Mouse (Mus musculus): Measurements from ENCODE around the gene Grin2d.
"Not testable (repeated sequence)": the region's sequence is repeated elsewhere in the genome, so short reads cannot be mapped to it uniquely, and the experiment has no call there.

Gene Grin2d

GRCm38 (mm10) chr7:45898125-45898524, 19.9 kb upstream of the Grin2d start:
- intact Hi-C loops (cut with DNase I): not testable (repeated sequence)

GRCm38 (mm10) chr7:45897258-45897757, 19.1 kb upstream of the Grin2d start:
- intact Hi-C loops (cut with DNase I): no loop called here

DNA sequence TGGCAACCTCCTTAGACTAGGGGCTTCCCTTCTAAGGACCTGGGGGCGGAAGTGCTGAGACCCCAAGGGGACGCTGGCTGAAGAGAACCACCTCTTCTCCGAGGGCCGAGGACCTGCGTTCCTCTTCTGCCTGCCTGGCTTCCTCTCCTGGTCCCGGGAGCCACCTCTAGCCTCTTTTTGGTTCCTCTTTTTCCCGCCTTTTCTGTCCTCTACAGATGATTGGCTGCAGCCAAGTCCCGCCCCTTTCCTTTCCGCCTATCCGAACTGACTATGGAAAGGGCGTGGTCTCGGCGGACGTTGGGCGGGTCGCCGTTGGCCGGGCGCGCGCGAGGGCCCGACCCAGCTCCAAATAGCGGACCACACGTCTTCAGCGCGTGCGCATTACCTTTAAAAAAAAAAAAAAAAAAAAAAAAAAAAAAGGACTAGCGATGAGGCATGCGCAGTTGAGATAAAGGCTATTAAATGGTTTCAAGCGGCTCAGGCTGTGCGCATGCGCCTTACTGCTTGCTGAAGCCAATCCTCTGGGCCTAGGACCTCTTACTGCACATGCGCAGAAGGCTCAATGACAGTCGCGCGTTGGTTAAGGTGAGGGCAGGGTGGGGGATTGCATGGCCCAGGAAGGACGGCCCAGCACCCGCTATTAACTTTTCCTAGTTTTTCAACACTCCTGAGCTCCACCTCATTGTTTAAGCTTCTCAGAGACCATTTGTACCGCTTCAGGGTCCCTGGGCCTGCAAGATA, 18.5 kb upstream of the Grin2d start, which contains the start of the genes Syngr4 and Tmem143:
Gene Syngr4, minus strand, starts transcription at position 198 of the 741 bp plus-strand sequence.
Gene Tmem143, plus strand, starts transcription at position 425 of the 741 bp plus-strand sequence.
- intact Hi-C loops (cut with DNase I): no loop called here

DNA sequence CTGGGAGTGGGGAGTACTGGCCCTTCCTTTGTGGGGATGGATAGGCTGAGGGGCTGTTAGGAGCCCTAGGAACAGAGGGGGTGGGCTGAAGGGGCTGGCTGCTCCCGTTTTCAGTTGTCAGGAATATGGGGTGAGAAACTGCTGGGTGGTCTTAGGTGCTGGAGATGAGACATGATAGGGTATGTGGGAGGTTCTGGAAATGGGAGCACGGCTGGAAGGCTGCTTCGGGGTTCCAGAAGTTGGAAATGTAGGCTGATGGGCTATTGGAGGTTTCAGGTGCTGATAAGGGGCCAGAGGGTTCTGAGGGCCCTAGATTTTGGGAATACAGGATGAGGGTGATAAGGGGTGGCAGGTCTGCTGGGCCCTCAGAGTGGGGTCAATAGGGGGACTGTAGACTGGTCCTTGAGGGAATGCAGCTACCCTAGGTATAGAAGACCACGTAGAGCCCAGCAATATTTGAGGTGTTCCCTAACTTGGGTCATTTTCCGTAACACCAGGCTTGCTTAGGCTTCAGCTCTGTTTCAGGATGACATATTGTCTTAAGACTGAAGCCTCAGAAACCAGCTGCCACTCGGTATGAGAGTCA, 17.8 kb upstream of the Grin2d start:
- intact Hi-C loops (cut with DNase I): no loop called here

DNA sequence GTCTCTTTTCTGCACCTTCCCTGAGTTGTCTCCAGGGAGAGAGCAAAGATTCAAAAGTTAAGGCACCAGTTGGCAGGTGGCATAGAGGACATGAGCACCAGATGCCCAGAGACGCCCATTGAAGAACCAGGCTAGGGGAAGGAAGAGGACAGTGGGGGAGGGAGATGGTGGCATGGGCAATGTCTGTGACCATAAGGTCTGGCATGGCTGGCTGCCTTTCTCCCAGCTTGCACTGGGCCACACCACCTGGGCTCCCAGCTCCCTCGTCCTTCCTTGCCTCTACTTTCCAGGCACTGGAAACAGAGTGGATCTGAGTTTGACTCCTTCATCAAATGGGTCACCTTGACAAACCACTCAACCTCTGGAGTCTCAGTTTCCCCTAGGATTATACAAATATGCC, 14.5 kb upstream of the Grin2d start:
- intact Hi-C loops (cut with DNase I): no loop called here

DNA sequence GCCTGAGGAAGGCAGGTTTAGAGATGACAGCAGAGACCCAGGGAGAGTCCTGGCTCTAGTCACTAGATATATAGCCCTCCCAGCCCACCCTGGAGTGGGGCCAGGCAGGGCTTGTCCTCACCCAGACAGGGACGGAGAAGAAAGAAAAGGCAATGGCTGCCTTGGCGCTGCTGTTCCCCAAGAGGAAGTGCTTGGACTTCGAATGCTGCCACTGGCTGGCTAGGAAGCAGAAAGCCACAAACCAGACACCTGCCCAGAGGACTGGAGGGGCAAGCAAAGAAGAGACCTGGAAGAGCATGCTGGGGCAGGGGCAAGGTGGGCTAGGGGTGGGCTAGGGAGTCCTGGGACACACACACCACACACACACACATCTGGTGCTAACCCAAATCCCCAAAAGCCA, 9.1 kb upstream of the Grin2d start:
- intact Hi-C loops (cut with DNase I): no loop called here

DNA sequence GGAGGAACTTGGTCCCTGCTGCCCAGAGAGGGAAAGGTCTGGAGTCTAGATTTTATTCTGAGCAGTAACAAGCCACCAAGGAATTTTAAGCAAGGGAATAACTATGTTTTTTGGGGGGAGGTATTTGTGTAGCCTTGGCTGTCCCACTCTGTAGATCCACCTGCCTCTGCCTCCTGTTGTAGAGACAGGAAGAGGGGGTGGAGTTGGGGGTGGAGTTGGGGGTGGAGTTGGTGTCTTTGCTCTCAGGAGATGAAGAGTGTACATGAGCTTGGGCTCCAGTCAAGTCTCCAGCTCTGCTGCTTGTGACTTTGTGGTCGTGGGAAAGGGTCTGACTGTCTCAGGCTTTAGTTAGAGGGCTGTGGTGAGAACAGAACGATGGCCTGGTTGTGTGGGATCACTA, 2.8 kb upstream of the Grin2d start:
- intact Hi-C loops (cut with DNase I): no loop called here

DNA sequence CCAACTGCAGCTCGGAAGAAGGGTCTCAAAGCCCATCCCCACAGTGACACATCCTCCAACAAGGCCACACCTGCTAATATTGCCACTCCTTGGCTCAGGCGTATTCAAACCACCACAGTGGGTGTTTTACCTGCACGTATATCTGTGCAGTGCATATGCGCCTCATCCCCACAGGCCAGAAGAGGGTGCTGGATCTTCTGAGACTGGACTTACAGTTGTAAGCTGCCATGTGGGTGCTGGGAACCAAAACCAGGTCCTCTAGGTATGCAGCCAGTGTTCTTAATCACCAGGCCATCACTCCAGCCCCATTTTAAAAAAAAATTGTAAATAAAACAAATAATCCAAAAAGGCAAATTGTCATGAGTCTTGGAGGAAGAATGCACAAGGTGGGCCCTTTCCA, 2.4 kb upstream of the Grin2d start:
- intact Hi-C loops (cut with DNase I): no loop called here

- intact Hi-C loops (cut with DNase I): no loop called here
Observed at GRCm38 (mm10) chr7:45876895-45877294, 1.3 kb downstream of the Grin2d start.

DNA sequence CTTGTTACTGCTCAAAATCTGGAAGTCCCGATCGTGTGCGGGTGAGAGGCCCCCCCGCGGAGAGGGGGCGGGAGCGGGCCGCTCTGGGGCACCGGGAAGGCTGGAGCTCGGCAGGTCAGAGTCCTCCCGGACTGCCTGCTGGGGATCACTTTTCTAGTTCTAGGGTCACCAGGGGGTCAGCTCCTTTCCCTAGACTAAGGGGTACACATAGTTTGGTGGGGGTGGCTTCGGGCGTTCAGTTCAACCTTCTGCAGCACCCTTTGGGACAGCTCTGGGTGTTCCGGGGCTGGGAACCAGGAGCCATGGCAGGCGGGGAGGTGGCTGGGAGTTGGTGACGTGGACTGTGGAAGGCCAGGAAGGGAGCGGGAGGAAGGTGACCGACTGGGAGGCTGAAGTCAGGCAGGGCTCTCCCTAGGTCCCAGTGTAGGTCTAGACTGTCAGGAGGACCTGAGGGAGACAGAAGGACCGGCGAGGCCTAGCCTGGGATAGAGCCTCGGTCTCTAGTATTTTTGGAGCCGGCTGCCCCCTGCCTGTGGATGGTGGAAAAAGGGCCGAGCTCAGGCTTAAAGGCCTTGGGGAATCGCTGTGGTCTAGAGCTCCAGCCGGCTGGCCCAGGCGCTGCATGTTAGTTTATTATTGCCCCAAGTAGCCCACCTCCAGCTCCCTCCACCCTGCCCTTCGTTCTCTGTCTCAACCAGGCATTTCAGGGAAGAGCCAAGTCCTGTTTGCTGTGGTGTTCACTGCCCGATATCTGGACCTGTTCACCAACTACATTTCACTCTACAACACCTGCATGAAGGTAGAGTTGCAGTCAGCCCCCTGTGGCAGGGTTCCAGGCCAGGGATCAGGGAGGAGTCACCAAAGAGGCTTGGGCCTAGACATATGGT, 4.9 kb downstream of the Grin2d start:
- intact Hi-C loops (cut with DNase I): loop anchor here (2.0 to 5.0 kb wide), 3 partner anchors 41 to 134 kb away; partner anchors contain the start of gene Grwd1

DNA sequence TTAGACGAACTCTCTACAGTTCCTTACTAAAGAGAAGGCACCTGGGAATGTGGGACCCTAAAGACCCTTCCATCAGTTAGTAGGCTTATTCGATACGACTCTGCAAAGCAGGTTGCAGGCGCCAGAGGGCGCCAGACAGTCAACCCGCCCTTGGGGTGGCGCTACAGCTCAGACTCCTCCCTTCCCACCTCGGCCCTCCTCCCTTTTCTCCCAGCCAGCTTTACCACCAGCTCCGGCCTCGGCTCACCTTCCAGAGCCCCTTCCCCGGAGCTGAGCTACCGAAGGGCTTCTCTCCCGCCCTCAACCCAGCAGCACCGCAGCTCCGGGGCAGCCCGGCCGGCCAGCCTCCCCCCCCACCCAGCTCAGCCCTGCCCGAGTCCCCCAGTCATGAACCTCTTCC, 5.6 kb downstream of the Grin2d start, which contains the start of gene Kdelr1:
Gene Kdelr1, plus strand, starts transcription at position 149 of the 400 bp plus-strand sequence.
- intact Hi-C loops (cut with DNase I): loop anchor here (2.0 to 5.0 kb wide), 3 partner anchors 40 to 135 kb away; partner anchors contain the start of gene Grwd1

GRCm38 (mm10) chr7:45870282-45871058, 7.7 kb downstream of the Grin2d start:
- intact Hi-C loops (cut with DNase I): loop anchor here (5.0 kb wide), 2 partner anchors 38 to 137 kb away; partner anchors contain the start of gene Grwd1

DNA sequence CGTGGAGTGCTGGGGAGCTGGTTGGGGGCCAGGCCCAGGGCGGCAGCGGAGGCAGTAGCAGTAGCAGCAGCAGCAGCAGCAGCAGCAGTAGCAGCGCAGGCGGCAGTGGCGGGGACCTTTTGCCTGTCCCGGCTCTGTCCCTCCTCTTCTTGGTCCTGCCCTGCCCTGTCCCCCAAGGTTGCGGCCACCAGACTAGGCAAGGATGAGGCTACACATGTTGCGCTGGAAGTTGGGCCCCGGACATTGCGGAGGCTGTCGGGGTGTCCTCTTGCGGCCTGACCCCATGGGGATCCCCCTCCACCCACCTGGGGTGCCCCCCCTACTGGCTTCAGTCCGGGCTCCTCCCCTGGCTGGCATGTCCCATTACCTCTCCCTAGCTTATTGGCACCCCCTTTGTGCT, 8.4 kb downstream of the Grin2d start:
- intact Hi-C loops (cut with DNase I): loop anchor here (5.0 kb wide), 2 partner anchors 37 to 138 kb away; partner anchors contain the start of gene Grwd1

DNA sequence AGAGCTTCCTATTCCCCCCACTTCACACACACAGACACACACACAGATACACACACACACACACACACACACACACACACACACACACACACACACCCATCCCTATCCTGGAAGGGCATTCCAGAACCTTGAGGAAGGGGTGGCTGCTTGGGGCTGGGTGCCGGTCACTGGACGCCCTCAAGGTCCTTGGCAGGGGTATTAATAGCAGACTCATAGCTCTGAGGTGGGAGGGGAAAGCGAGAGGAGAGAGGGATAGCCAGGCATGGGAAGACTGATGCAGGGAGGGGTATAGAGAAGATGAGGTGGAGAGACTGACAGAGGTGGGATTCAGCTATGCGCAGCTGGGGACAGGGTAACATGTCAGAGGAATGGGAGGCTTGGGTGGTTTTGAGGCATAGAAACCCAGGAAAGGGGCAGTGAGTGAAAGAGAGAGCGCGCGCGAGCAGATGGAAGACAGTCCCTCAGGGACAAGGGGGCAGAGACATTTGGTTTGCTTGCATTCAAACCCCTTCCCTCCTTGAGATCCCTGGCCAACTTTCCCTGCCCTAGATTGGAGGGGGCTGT, 9.0 kb downstream of the Grin2d start:
- intact Hi-C loops (cut with DNase I): no loop called here

DNA sequence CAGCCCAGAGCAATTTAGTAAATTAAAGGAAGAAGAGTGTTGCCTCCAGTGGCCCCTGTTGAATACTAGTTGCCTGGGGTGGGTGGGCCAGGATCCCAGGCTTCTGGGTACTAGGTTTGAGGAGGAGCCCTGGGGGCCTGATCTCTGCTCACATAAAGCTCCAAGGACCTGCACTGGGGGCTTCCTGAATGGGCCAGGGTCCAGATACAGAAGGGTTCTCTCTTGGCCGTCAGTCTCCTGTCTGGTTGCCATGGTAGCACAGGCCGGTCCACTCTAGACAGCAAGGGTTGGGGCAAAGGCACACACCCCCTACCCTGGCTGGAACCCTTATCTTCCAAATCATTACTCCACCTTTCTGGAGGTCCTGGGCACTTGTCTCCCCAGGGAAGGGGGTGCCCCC, 10.3 kb downstream of the Grin2d start:
- intact Hi-C loops (cut with DNase I): no loop called here

GRCm38 (mm10) chr7:45865925-45866910, 12.0 kb downstream of the Grin2d start:
- intact Hi-C loops (cut with DNase I): no loop called here

- intact Hi-C loops (cut with DNase I): no loop called here
Observed at GRCm38 (mm10) chr7:45864435-45864834, 13.7 kb downstream of the Grin2d start.

GRCm38 (mm10) chr7:45862804-45863203, 15.4 kb downstream of the Grin2d start:
- intact Hi-C loops (cut with DNase I): no loop called here

GRCm38 (mm10) chr7:45859008-45859407, 19.2 kb downstream of the Grin2d start:
- intact Hi-C loops (cut with DNase I): no loop called here
